Mouse (Mus musculus) cerebellum, postnatal 36 days (tissue): ENCODE measurements at regions not wholly inside any gene's neighbourhood (a gene's known extent, or its start where the extent isn't known, plus 50 kb on each side); places are given as distances from the start of the nearest gene placed in this dataset.
A peak's percentile ranks its signal among the peaks of the same experiment; 100 is the strongest.
"Not testable (repeated sequence)": the region's sequence is repeated elsewhere in the genome, so short reads cannot be mapped to it uniquely, and the experiment has no call there.

Experiments
- DNase-seq, 2 experiments: peaks; one replicate each; pipeline ENCODE4 v3.0.0; 2021 to 2022; ENCODE audit warnings: mixed read lengths in 2 of 2

DNA sequence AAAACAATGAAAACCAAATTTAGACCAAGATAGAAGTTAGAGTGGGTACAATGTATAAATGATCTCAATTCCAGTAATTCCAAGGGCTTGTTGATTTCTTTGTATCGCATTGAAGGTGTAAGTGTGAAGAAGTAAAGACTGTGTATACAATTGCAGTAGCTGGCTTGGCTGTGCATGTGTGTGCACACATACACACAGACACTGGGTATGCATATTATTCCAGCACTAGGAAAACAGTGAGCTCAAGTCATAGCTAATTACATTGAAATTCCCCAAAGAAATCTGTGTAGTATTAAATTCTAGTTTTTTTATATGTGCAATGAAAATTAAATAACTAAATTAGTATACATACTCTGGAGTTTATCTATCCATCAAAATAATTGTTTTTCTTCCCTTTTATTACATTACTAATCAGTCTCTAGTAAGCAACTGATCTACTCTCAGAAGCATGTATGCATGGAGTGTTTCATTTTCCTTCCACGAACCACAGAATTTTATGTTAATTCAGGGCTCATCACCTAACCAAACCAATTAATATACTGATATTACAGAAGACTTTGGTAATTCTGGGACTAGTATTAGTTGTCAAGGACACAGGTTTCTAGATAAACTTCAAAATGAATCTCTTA is 56.5 kb downstream of the Gm8797 start:
- DNase-seq = no peak

DNA sequence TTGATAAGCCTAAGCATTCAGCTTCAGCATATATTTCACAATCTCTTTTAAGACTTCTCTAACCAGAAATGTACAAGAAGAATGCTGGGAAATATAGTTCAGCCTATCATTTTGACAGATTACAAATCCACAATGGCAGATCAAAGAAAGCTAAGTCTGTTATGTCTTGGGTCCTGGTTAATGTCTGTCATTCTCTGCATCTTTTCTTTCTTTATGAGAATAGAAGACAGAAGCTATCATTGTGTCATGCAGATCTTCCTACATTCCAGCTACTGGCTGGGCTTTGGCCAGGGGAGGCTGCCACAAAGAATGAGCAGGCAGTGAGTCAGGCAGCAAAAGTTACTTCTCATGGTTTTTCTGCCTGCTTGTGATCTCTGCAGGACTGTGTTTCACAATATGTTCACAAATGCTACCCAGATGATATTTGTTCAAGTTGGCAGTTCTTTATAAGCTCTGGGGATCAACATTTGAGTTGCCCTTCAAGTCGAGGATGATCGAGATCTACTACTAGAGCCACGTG is 60.5 kb downstream of the Gm8797 start:
- no peak for DNase-seq

DNA sequence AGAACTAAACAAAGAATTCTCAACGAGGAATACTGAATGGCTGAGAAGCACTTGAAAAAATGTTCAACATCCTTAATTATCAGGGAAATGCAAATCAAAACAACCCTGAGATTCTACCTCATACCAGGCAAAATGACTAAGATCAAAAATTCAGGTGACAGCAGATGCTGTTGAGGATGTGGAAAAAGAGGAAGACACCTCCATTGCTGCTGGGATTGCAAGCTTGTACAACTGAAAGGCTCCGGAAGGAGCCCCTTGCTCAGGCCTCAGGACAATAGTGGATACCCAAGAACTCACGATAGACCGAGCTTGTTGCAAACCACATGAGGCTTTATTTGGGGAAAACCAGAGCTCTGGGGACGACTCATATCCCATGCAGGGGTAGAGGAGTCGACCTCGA is 69.6 kb downstream of the Gm8797 start:
- not testable (repeated sequence) for DNase-seq

DNA sequence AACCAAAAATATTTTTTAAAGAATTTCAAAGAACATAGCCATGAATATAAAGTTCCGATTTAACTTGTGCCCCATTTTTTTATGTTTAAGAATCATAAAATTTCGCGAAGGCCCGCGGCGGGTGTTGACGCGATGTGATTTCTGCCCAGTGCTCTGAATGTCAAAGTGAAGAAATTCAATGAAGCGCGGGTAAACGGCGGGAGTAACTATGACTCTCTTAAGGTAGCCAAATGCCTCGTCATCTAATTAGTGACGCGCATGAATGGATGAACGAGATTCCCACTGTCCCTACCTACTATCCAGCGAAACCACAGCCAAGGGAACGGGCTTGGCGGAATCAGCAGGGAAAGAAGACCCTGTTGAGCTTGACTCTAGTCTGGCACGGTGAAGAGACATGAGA is 109.6 kb downstream of the Gm8797 start:
- DNase-seq = peak; percentile 93 to 100

DNA sequence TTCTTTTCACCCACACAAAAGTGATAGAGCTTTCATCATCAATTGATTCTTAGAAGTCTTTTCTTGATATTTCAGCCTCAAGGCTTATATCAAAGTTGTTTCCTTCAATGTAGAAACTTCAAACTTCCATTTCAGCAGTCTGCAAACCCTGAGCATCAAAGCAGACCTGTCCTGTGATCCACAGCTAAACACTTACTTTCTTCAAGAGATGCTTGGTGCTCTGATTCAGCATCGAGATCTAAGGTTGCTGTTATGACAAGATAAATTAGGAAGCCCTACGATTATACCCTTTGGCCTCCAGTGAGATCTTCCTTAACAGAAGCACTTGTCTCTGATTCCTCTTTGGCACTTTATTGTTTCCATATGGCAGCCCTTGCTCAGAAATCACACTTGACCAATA is 119.8 kb downstream of the Gm8797 start:
- DNase-seq = no peak

DNA sequence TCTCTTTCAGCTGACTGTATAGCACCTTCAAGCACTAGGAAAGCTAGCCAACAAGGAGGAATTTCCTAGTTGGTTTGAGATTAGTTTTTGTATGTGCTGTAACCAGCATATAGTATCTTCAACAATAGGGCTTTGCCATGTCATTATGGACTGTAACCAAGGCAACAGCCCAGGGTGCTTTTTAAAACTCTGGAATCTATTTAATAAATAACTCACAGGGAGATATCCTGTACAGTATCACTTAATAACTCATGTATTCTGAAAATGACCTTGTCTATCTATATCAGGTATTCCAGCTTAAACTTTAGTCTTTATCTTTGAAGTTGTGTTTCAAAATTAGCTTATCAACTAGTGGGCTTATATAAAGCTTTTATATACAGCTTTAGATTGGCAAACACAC is 128.5 kb downstream of the Gm8797 start:
- no peak for DNase-seq

DNA sequence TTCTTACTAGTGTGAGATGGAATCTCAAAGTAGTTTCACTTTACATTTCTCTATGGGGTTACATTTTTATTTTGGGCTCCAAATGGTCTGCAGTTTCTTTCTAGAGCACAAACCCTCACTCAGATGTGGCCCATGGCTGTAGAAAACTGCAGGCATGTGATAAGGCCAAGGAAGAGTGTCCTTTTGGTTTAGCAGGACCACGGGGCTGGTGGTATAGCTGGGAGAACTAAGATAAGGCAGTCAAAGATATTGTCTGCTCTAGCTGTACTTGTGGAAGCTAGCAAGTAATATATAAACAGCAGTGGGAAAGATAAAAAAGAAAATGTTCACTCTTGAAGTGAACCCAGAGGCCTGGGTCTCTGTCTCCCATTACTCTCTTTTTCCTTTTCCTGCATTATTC is 166.9 kb downstream of the Gm8797 start:
- no peak for DNase-seq

DNA sequence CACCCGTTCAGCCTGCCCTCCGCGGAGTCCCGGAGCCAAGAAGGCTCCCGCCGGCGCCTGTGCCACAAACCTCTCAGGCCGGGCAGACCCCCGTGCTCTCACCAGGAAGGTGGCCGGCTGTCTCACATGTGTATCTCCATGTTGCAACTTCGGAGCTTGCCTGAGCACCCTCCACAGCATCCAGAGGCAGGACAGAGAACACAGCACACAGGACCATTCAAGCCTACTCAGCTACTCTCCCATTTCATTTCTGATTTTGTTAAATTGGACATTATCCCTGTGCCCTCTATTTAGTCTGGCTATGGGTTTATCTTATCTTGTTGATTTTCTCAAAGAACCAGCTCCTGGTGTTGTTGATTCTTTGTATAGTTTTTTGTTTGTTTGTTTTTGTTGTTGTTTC is 199.6 kb downstream of the Gm8797 start:
- not testable (repeated sequence) for DNase-seq

DNA sequence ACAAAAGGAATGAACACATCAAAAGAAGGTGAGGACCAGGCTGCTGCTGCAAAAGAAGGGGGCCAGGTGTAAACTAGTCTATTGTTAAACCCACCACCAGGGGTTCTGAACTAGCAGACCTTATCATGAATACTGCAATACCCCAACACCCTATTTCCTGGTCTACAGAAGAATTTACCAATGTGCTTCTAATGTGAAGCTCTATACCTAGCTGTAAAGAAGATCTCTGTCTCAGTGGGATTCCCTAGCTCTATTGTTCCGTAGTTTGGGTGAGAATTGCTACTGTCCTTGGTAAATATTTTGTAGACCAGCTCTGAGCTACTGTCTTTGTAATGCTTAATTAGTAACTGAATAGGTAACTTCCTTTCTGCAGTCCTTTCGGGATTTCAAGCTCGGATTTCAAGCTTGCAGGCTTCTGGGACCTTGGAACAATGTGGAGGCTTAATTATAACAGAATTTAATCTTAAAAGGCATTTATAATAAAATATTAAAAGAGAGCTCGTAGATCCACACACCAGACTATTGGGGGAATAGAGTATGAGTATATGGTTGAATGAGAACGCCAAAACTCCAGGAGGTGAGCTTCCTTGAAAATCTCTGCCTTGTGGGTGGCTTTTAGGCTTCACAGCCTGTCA is 238.5 kb downstream of the Gm8797 start:
- DNase-seq = not testable (repeated sequence)

DNA sequence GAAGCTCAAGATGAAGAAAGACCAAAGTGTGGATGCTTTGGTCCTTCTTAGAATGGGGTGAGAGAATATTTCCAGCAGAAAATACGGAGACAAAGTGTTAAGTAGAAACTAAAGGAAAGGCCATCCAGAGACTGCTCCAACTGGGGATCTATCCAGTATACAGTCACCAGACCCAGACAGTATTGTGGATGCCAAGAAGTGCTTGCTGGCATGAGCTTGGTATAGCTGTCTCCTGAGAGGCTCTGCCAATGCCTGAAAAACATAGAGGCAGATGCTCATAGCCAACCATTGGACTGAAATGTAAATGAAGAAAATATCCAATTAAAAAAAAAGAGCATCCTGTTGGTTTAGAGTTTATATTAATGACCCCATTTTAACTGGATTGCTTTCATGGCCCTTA is 253.8 kb downstream of the Gm8797 start:
- DNase-seq = no peak

DNA sequence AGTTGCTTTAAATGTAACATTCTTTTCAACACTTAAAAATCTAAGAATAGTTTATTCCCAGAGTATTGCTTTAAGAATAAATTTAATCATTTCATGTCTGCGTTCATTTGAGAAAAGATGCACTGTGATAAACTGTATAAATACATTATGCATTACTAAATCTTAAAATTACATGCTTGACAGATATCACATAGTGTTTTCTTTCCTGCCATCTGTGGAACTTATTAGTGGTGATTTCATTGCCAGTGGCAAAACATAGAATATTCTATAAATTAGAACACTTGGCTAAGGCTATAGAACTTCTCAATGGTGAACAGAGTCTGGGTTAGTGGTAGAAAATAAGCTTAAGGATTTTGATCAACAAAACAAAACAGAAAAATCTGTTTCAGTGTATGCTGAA is 268.1 kb downstream of the Gm8797 start:
- DNase-seq = no peak

DNA sequence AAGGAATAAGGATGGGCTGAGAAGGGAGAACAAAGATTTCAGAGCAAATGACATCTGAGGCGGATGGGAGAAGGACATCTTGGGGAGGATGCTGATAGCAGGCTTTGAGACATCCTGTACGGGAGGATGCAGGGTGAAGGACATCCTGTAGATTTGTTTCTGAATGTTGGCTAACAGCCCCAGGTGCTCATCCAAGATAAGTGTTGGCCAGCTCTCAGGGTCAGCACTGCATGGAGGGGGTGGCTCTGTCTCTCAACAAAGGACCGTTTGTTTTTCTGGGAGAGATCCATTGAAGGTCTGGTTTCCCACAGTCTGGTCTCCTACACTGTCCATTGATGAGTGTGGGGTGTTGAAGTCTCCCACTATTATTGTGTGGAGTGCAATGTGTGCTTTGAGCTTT is 290.7 kb downstream of the Gm8797 start:
- not testable (repeated sequence) for DNase-seq

DNA sequence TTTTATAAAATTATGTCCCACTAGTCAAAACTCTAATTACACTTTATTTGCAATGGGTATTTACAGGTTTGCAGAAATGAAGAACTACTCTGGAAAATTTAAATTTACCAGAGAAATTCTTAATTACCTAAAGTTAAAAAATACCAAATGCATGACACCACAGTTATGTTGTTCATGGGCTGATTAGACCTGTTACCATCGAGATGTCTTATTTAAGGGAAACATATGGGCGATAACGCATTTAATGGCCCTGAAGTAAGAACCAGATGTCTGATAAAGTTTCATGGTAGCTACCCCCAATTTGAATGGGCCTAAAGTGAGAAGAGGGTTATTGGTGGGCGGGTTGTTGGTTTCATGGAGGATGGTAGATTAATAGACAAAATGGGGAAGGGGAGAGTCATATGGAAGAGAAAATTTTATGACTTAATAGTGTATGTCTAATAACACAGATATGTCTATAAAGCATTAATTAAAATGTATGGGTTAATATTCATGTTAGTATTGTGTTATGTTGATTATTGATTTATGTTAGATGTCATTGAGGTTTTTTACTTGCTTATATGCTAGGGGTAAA is 299.0 kb downstream of the Gm8797 start:
- no peak for DNase-seq

DNA sequence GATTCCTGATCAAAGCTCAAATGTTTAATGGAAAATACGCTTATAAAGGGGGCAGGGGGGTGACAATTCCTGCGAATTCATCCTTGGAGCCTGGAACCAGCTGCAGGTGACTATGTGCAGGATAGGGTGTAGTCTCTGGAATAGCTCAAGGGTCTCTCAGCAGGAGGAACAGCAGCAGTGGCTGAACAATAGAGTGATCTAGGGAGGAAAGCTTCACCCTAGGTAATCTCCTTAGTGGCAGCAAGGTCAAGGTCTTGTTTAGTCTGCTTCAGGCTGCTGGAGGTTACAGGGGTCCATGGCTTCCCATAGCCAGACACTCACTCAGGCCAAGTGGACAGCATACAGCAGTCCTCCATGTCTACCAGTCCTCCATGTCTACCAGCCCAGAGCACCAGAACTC is 301.3 kb downstream of the Gm8797 start:
- no peak for DNase-seq

DNA sequence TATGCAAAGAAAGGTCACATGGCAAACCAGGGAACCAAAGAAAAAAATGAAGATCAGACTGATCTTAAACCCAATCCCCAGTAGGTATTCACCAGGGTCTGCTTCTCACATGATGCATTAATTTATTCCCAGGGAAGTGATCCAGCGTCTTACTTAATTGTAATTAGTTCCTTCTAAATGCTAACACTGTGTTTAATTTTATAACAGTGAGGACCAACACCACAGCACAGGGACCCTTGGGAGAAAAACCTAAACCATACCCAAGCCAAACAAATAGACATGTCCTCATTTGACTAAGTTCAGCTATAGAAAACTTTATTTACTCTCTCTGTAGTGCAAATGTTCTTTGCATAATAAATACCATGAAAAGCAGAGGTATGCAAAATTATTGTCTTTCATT is 333.2 kb downstream of the Gm8797 start:
- no peak for DNase-seq

DNA sequence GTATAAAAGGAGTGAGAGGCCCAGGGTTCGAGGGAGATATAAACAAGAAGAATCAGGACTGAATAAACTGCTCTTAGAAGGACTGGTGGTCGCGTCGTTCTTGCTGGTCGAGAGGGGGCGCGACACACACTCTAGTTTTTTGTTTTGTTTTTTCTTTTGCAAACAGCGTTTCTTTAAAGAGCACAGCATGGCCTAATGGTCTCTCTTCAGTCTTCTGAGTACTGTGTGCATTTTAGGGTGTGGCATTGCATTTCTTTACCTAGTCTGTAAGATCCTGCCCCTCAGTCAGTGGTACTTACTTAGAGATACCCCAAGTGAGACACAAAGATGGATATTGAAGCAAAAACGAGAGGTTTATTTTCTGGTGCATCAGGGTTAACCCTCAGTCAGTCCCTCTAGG is 336.7 kb downstream of the Gm8797 start:
- no peak for DNase-seq

DNA sequence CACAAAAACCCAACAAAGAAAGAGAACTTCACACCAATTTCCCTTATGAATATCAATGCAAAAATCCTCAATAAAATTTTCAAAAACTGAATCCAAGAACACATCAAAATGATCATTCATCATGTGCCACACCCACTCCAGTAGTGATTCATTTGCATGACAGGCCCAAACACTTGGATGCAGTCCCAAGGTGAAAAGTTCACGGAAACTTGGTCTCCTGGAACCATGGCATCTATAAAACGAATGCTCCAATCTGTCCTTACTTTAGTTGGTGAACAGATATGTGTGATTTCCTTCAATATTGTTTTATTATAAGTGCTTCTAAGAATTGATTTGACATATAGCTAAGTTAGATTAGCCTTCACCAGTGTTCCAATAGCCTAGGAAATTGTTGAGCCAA is 343.3 kb downstream of the Gm8797 start:
- DNase-seq = no peak

DNA sequence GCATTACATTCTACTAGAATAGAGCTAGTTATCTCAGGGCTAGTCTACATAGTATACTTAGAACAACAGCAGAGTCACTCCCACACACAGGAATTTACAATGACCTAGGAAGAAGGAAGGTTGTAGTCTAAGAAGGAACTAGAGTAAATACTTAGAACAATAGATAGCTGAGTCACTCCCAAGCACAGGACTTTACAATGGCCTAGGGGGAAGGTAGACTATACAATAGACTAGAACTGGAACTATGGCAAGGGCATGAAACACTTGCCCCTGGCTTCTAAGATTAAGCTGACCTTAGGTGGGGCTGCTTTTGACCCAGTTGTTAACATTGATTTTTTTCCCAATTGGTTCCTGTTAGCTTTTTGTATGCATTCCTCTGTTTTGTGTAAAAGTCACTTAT is 343.8 kb downstream of the Gm8797 start:
- DNase-seq = not testable (repeated sequence)

DNA sequence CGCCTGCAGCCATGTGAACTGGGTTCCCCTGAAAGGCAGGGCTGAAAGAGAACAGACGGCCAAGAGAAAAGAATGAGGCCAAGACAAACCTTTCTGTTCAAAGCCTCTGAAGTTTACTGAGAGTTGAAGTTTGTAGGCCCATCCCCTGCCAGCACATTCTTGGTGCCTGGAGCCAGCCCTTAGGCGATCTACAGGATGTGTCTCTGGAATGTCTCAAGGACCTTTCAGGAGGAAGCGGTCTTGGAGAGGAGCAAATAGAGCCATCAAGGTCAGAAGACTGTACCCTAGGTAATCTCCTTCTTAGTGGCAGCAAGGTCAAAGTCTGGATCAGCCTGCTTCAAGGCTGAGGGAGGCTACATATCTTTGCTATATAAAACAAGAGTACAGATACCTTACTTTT is 350.3 kb downstream of the Gm8797 start:
- DNase-seq = no peak

DNA sequence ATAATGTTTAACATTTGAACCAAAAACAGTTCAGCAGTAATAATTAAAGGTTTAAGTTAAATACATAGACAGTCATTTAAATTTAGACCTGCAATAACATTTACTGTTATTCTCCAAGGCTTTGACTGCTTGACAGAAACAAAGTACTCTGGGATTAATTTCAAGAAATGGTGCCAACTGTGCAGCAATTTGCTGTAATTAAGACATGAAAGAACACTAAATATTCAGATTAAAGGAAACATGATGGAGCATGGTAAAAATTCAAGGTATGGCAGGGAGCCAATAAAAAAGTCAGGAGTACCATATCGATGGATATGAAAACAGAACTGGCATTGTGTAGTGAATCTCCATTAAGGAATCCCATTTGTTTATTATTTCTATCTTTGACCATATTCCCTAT is 352.3 kb downstream of the Gm8797 start:
- DNase-seq = no peak

DNA sequence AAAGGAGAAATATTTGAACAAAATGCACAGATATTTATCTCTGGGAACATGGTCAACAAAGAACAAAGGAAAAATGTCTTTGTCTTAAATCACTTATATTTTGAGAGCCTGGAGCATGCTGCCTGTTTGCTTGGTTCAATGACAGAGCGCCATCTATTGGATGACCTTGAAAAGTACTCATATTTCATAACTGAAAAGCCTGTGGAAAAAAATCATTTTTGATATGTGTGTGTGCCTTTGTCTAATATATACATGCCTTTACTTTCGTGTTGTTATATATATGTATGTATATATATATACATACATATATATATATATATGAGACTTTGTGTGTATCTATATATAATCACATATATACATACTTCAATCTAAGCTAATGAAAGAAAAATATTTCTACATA is 356.1 kb downstream of the Gm8797 start:
- DNase-seq = no peak

DNA sequence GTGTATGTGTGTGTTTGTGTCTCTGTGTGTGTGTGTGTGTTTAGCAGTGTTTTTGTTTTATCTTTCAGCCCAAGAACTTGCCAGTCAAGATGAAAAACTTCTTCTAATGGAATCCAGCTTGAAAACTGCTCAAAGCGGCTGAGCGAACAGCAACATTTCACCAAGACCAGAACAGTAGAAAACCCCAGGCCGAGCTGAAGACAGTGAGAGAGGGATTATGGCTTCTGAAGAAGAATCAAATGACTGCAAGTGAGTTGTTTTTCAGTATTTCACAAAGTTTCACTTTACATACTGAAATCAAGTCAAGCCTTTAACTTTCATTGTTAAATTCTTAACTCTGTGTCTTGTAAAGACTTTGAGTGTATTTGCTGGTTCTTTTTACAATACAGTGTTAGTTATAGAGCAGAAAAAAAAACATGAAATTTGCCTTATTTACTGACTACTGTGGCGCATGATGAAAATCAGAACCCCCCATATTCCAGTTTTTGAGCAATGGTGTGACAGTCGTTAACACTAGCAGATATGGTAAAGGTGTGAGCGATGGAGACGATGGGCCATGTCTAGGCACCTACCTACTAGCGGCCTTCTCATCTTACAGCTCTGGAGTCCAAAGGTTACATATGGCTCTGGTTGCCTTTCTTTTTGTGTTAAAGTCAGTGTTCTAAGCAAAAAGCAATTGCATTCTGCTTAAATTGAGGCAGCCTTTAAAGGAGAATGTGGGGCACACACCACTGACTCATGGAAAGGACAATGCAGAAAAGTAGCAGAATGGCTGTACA is 357.0 kb downstream of the Gm8797 start:
- DNase-seq = no peak

DNA sequence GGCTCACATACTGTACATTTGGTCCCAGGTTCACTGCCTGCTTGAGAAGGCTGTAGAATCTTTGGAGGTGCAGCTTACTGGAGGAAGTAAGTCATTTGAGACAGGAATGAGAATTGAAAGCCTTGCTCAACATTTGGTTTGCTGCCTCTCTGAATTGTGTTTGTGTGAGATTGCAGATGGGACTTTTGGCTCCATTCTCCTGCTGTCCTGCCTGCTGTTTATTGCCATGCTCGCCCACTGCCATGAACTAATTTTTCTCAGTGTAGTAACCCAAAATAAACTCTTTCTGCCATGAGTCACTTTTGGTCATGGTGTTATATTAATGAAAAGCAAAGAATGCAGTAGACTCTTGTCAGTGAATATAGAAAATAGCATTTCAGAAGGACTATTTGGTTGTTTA is 368.1 kb downstream of the Gm8797 start:
- DNase-seq = no peak

DNA sequence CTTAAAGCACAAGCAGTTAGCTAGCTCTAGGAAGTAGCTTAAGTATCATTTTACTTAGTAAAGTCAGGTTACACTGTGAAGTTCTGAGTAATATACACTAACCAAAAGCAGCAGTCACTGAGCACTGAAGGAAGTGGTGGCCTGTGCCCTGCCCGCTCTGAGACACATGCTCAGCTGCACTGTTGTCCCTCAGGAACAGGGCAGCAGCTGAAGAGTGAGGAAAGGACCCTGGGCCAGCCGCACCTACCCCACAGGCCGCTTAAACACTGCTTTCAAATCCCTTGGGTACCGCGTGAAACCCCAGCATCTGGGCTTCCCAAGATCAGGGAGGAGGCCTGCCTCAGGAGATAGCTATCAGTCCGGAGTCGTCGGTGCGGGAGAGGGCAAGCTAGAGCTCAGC is 385.1 kb downstream of the Gm8797 start:
- DNase-seq = not testable (repeated sequence)
